Mouse (Mus musculus): ENCODE measurements around the gene Prr23a2. TPM values are rescaled to one million over a fixed set of nuclear protein-coding genes. Genes with fewer than 3 reads are reported as not detected.

Gene Prr23a2
- polyA plus RNA-seq, 1 experiment from 2014 or later: not detected

Other genes starting within 250 kb of the Prr23a2 start
- 0.20 TPM in 1 of 2 replicates, not detected in the other for gene Prr23a1, start 14.0 kb upstream of the Prr23a2 start, polyA plus RNA-seq (2014; fragmentation: Nextera tagmentation; extraction: Ambion mirVana)
- not detected in 2 replicates for gene Prr23a3, start 8.3 kb downstream of the Prr23a2 start, polyA plus RNA-seq (2014; fragmentation: Nextera tagmentation; extraction: Ambion mirVana)
- not detected in 2 replicates for gene 7420426K07Rik, start 46.6 kb downstream of the Prr23a2 start, polyA plus RNA-seq (2014; fragmentation: Nextera tagmentation; extraction: Ambion mirVana)
- 0.43 and 0.72 TPM in 2 replicates for gene Foxl2, start 98.8 kb downstream of the Prr23a2 start, polyA plus RNA-seq (2014; fragmentation: Nextera tagmentation; extraction: Ambion mirVana)
- 104 and 105 TPM in 2 replicates for gene Faim, start 129.9 kb downstream of the Prr23a2 start, polyA plus RNA-seq (2014; fragmentation: Nextera tagmentation; extraction: Ambion mirVana)
- gene Gm1123, start 179.2 kb downstream of the Prr23a2 start, polyA plus RNA-seq (2014; fragmentation: Nextera tagmentation; extraction: Ambion mirVana): not detected in 2 replicates

All from forebrain, embryonic 14.5 days (tissue).